Mouse (Mus musculus) kidney, adult 18-20 months (tissue): ENCODE data around the gene Camta1.

ENCODE experiments used
- DNase-seq: peaks from one replicate; pipeline ENCODE4 v3.0.0; 2021

Camta1 gene

DNA sequence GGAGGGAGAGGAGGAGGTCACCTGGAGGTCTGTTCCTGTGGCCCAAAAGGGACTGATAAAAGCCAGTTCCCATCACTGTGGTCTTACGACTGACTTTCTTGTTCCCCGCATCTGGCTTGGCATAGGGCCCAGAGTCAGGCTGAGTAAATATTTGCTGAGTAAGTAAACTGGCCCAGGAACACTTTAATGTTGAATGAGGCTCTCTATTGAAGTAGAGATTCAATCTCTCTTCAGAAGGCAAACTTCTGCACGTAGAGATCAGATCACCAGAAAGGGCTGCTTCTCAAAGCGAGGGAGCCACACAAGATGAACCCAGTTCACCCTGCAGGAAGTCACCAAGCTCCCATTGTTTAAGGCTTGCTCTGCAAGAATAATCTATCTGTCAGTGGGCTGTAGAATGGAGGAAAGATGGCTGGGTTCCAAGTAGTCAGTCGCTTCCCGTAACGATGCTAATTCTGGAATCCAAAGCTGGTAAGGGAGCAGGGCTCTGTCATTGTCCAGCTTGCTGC is 681.2 kb downstream of the Camta1 start:
- no peak for DNase-seq

GRCm38 (mm10) chr4:151179639-151180038 is 682.0 kb downstream of the Camta1 start:
- DNase-seq: no peak

- no peak for DNase-seq
These were observed 682.7 kb downstream of the Camta1 start for GRCm38 (mm10) chr4:151178970-151179378.

GRCm38 (mm10) chr4:151172526-151172925 is 689.1 kb downstream of the Camta1 start:
- no peak for DNase-seq

DNA sequence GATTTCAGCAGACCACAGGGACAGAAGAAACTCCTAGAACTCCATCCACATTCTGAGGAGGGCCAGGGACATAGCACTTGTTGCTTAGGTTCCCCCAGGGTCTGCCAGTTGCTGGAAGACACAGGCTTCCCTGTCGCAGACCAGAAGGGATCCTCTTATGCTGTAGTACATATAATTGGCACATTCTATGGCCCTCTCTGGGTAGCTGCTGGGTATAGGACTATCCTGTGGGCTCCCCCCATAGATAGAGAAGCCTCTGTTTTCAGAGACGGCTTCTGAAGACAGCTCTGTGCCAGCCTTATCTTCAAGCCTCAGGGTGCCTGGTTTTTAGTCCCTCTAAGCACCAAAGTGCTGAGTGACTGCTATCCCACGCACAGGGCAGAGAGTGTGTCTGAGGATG is 690.6 kb downstream of the Camta1 start:
- no peak for DNase-seq

GRCm38 (mm10) chr4:151170658-151171057 is 691.0 kb downstream of the Camta1 start:
- DNase-seq: no peak

- DNase-seq: no peak
These were observed 694.7 kb downstream of the Camta1 start for GRCm38 (mm10) chr4:151166969-151167368.

- DNase-seq: peak; percentile 83
These were observed 696.1 kb downstream of the Camta1 start for GRCm38 (mm10) chr4:151165539-151165938.

DNA sequence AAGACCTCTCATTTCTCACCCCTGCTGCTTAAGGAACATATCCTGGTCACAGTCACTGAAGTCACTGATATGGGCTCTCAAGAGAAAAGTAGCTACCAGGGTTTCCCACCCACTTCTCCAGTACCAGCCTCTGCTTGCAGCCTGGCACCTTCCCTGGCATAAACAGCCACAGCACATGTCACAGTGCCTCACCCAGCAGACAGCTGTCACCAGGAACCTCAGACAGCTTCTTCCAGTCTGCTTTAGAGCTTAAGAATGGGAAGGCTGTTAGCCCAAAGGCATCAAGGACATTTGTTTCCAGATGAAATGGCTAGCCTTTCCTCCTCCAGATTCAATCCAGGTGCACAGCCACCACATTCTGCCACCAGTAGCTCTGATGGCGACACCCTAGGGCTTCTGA is 697.4 kb downstream of the Camta1 start:
- DNase-seq: no peak

GRCm38 (mm10) chr4:151161869-151162268 is 699.8 kb downstream of the Camta1 start:
- no peak for DNase-seq

DNA sequence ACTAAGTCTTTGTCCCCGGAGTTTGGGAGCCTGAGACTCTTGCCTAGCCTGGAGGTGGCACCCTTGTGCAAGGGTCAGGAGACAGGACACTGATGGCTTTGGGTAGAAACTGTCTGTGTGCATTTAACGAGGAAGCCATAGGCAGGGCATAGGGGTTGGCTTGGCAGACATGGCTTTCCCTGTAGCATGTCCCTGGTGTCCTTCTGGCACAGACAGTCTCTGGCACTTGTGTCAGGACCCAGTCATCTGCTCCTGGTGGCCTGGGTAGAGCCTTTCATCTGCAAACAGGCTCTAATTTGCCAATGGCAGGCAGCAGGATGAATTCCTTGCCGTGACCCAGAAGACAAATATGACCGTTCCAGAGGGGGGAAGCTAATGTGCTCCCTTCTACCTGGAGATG is 700.7 kb downstream of the Camta1 start:
- no peak for DNase-seq

GRCm38 (mm10) chr4:151160476-151160875 is 701.2 kb downstream of the Camta1 start:
- DNase-seq: no peak

- DNase-seq: no peak
These were observed 703.4 kb downstream of the Camta1 start for GRCm38 (mm10) chr4:151158250-151158649.

DNA sequence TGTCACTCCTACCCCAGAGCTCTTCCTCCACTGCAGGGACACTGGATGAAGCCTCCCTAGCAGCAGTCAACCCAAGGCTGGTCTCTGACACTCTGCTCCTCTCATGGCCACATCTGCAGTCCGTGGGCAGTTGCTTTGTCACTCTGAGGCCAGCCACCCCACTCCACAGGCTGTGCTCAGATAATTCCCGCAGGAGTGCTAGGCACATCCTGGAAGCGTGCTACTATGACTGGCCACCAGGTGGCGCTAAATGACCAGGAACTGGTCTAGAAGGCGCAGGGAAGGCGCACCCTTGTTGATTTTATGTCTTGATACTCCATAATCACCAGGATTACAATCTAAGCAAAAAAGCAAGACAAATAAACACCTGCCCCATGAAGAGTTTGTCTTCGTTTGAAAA is 704.8 kb downstream of the Camta1 start:
- peak; percentile 85 for DNase-seq

DNA sequence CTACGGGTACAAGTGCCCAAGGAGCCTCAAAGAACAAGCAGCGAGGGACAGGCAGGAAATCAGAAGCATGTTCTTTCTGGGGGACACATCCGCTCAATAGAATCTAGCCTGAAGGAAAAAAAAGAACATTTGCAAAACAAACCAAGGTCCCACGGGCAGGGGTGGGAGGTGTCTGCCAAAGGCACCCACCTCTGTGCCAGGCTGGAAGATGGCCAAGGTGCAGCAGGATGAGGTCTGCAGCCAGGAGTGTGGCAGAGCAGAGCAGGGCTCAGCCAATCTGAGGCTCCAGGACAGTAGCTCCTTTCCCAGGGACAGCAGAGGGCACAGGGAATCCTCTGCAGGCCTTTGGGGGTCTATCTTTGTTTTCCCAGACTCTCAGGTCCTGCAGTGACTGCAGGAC is 706.1 kb downstream of the Camta1 start:
- DNase-seq: no peak

GRCm38 (mm10) chr4:151154306-151154705 is 707.4 kb downstream of the Camta1 start:
- no peak for DNase-seq

DNA sequence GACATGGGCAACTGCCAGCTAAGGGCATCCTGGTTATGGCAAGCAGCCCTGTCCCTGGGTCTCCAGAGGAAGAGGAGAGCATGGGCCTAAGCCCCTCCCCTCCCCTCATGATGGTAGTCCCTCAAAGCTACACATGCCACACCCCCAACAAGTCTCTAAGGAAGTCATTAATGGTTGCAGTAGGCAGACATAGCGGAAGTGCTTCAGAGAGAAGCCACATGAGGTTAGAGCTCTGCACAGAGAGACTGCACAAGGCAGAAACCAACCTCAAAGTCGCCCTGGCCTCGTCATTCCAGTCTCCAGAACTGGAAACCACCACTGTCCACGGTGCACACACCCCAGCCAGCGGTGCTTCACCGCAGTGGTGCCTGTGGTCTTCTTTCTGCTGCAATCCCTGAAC is 709.7 kb downstream of the Camta1 start:
- no peak for DNase-seq

GRCm38 (mm10) chr4:151150842-151151241 is 710.8 kb downstream of the Camta1 start:
- DNase-seq: no peak

DNA sequence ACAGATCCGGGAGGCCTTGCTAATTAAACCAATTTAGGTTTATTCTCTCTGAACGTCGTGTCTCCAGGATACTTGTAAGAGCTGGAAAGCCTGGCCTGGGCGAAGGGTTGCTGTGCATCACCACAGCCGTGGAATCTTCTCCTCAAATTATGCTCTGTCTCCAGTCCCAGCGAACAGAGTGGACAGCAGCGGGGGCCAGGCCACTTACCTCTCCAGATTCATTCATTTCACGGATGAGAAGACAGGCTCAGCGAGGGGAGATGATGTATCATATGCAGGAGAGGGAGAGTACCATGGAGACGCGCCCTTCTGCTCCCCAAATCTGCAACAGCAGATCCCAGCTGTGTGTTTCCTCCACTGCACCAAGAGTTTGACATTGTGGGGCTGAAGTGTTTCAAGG is 711.6 kb downstream of the Camta1 start:
- no peak for DNase-seq

DNA sequence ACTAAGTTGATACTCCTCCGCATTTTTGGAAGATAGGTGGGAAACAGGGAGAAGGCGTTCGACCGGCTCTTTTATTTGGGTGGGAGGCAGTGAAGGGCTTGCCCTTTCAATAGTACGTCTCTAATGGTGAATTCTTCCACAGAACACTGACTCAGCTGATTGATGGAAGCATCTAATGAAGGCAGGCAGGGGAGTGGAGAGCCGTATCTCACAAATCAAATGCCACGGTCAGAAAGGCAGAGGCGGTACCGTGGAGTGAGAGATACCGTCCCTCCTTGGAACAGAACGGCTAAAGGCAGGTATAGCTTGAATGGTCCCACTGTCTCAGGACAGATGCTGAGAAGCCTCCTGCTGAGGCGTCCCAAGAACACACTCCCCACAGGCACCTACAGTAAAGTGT is 714.1 kb downstream of the Camta1 start:
- DNase-seq: no peak

DNA sequence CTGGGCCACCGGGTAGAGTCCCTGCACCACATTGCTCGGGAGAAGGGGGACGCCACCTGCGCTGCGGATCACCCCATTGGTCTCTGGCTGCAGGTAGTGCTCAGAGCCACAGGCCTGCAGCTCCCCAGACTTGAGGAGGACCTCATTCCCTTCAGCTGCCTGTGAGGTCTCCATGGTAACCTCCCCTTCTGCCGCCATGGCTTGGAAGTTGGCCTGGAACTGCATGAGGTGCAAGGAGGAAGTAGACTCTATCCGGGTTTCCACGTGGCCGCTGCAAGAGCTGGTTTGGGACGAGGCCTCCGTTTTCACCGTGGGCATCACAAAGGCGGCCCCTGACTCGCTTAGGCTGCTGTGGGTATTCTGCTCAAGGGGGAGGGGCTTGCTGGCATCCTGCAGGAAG is 717.6 kb downstream of the Camta1 start:
- DNase-seq: no peak

DNA sequence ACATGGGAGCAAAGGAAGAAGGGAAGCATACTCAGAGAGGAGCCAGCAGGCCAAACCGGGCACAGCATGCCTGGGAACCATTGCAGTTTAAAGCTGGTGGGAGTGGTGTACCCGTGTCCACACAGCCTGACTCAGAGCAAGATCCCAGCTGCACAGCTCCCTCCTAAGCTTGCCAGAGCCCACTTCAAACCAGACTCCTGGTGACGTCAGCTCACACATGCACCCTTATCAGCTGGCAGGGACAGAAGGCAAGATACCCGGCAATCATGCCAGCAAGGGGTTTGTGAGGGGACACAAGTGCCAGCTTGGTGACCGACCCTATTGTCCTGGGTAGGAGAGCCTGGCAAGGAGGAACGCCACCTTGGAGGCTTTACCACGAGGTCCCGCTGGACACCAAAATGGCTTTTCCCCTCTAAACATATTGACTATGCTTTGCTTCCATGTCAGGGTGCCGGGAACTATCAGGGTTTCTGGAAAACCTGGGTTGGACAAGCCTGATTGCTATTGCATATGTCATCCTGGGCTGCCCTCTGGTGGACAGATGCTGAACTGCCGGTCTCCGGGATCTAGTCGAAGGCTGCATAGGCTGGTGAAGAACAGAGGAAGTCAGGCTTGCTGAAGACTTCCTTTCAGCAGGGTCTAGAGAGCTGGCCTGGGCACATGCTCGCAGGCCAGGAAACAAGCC is 720.3 kb downstream of the Camta1 start:
- DNase-seq: peak; percentile 96

DNA sequence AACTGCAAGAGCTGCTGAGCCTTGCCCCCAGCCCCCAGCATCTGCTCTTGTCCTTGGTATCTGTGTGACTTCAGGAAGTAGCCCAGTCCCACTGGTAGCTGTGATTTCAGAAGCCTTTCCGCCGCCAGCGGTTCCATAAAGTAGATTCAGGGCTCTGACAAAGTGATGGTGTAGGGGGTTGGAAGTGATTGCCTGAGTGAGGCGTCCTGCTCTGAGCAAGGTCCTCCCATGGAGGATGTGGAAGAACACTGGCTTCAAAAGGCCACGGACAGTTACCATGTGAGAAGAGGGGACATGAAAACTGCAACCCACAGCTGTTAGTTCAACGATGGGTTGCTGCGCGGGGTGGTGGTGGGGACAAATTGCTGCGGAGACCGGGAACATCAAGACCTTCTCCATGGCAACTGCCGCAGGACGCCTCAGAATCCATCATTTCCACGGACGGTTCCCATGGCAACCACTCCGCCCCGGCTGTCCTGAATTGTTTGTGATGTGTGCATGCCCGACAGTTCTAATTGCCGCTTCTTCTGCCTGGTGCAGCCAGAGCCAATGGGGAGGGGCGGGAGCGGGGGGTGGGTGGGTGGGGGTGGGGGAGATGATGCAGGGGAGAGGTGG is 721.2 kb downstream of the Camta1 start:
- no peak for DNase-seq

- DNase-seq: peak; percentile 75
These were observed 722.4 kb downstream of the Camta1 start for GRCm38 (mm10) chr4:151139053-151139840.
